Mouse (Mus musculus) heart, embryonic 15.5 days (tissue): Measurements from ENCODE around the gene Fbxo11. TPM values are rescaled to one million over a fixed set of nuclear protein-coding genes. Genes with fewer than 3 reads are reported as not detected.
"Not testable (repeated sequence)": the region's sequence is repeated elsewhere in the genome, so short reads cannot be mapped to it uniquely, and the experiment has no call there.

Source experiments
- ATAC-seq: fragments of 200-750 bp; cut with Nextera tagmentation; replicated peaks from 2 replicates; pipeline ENCODE4 v1.8.0; 2017; ENCODE audit warnings: low read depth, moderate TSS enrichment; ENCODE audit not compliant: insufficient number of reproducible peaks, insufficient read depth, low FRiP score
- H3K27ac ChIP-seq: fragments of 300-500 bp; sonication (generic); 2 replicates; pipeline ENCODE4 v1.5.1; 2015; ENCODE audit warnings: mild to moderate bottlenecking, inconsistent platforms
- H3K27me3 ChIP-seq: fragments of 300-500 bp; sonication (generic); 2 replicates; pipeline ENCODE4 v1.6.1; 2015; ENCODE audit warnings: inconsistent platforms
- H3K36me3 ChIP-seq: fragments of 300-500 bp; sonication (generic); 2 replicates; pipeline ENCODE4 v1.6.1; 2015; ENCODE audit warnings: mild to moderate bottlenecking, inconsistent platforms
- H3K4me1 ChIP-seq: fragments of 300-500 bp; sonication (generic); replicated peaks from 2 replicates; pipeline ENCODE4 v1.6.1; 2015; ENCODE audit warnings: inconsistent platforms
- H3K4me2 ChIP-seq: fragments of 300-500 bp; sonication (generic); 2 replicates; pipeline ENCODE4 v1.6.1; 2015; ENCODE audit warnings: inconsistent platforms, mild to moderate bottlenecking, moderate library complexity
- H3K4me3 ChIP-seq: fragments of 300-500 bp; sonication (generic); 2 replicates; pipeline ENCODE4 v1.5.1; 2015; ENCODE audit warnings: mild to moderate bottlenecking, inconsistent platforms
- H3K9ac ChIP-seq: fragments of 300-500 bp; sonication (generic); 2 replicates; pipeline ENCODE4 v1.6.1; 2015; ENCODE audit warnings: mild to moderate bottlenecking, inconsistent platforms
- H3K9me3 ChIP-seq: fragments of 300-500 bp; sonication (generic); replicated peaks from 2 replicates; pipeline ENCODE4 v1.6.1; 2016; ENCODE audit warnings: inconsistent platforms
- WGBS: fragments of 180-500 bp; shearing (Covaris S2); methylation state at CpG from one replicate; pipeline ENCODE4 v1.1.7; 2015; ENCODE audit warnings: mixed read lengths; 5-methylcytosine and 5-hydroxymethylcytosine counted together
- polyA plus RNA-seq: library from polyadenylated mRNA; unstranded; fragments of >200 nt; fragmentation: Nextera tagmentation; extraction: Ambion mirVana; gene quantifications from 2 replicates; pipeline ENCODE4 v1.2.1, GENCODE M21; 2015

Gene Fbxo11
- polyA plus RNA-seq, 1 experiment from 2014 or later: 11.3 TPM

GRCm38 (mm10) chr17:88042099-88043086, 22.7 kb downstream of the Fbxo11 start:
- Histone ChIP-seq H3K4me3 (no peak overlapping the region), H3K4me1 (peaks cover 15% of the 10 kb centered on the region), H3K9me3 (no peaks in the 10 kb centered on the region), H3K27me3 (no peaks in the 10 kb centered on the region), H3K4me2 (no peak overlapping the region), H3K36me3 (no peaks in the 10 kb centered on the region), H3K27ac (no peak overlapping the region), H3K9ac (no peak overlapping the region)
- WGBS: 52% methylated on average over 12 of the region's 12 CpGs
- ATAC-seq: peak; percentile 69; the same call in 1 of the 2 replicates

- no peak overlapping the region for H3K4me3 ChIP-seq
- H3K36me3 ChIP-seq: no peaks in the 10 kb centered on the region
- no peak overlapping the region for H3K4me2 ChIP-seq
- ATAC-seq: no peak
- H3K27ac ChIP-seq: no peak overlapping the region
- 62% methylated on average over 5 of the region's 5 CpGs for whole genome bisulfite sequencing
- no peaks in the 10 kb centered on the region for H3K9me3 ChIP-seq
- peaks cover 15% of the 10 kb centered on the region for H3K4me1 ChIP-seq
- no peak overlapping the region for H3K9ac ChIP-seq
- H3K27me3 ChIP-seq: no peaks in the 10 kb centered on the region
Observed at GRCm38 (mm10) chr17:88040810-88041209, 24.3 kb downstream of the Fbxo11 start.

GRCm38 (mm10) chr17:88034418-88034817, 30.7 kb downstream of the Fbxo11 start:
- H3K4me2 ChIP-seq: no peak overlapping the region
- no peak for ATAC-seq
- no peak overlapping the region for H3K4me3 ChIP-seq
- no peaks in the 10 kb centered on the region for H3K27me3 ChIP-seq
- peaks cover 4% of the 10 kb centered on the region for H3K4me1 ChIP-seq
- WGBS: 78% methylated on average over 4 of the region's 4 CpGs
- no peaks in the 10 kb centered on the region for H3K9me3 ChIP-seq
- no peak overlapping the region for H3K9ac ChIP-seq
- H3K36me3 ChIP-seq: no peaks in the 10 kb centered on the region
- H3K27ac ChIP-seq: no peak overlapping the region

GRCm38 (mm10) chr17:88031755-88032154, 33.3 kb downstream of the Fbxo11 start:
- Histone ChIP-seq H3K4me1 (peaks cover 4% of the 10 kb centered on the region), H3K36me3 (no peaks in the 10 kb centered on the region), H3K9ac (no peak overlapping the region), H3K27me3 (no peaks in the 10 kb centered on the region), H3K4me3 (no peak overlapping the region), H3K27ac (no peak overlapping the region), H3K4me2 (no peak overlapping the region), H3K9me3 (no peaks in the 10 kb centered on the region)
- 77% methylated on average over 5 of the region's 5 CpGs for WGBS
- no peak for ATAC-seq

GRCm38 (mm10) chr17:88029194-88029970, 35.7 kb downstream of the Fbxo11 start:
- H3K4me3 ChIP-seq: no peak overlapping the region
- ATAC-seq: no peak
- WGBS: 79% methylated on average over 17 of the region's 17 CpGs
- no peak overlapping the region for H3K27ac ChIP-seq
- H3K4me1 ChIP-seq: peaks cover 6% of the 10 kb centered on the region
- H3K36me3 ChIP-seq: no peaks in the 10 kb centered on the region
- H3K9ac ChIP-seq: no peak overlapping the region
- no peaks in the 10 kb centered on the region for H3K9me3 ChIP-seq
- H3K4me2 ChIP-seq: no peak overlapping the region
- H3K27me3 ChIP-seq: no peaks in the 10 kb centered on the region

- Histone ChIP-seq H3K4me3 (no peak overlapping the region), H3K27me3 (no peaks in the 10 kb centered on the region), H3K4me1 (peaks cover 8% of the 10 kb centered on the region; the same call in 1 of the 2 replicates), H3K36me3 (no peaks in the 10 kb centered on the region), H3K27ac (no peak overlapping the region), H3K9ac (no peak overlapping the region), H3K4me2 (no peak overlapping the region), H3K9me3 (no peaks in the 10 kb centered on the region)
- no peak for ATAC-seq
- WGBS: 39% methylated on average over 4 of the region's 4 CpGs
Observed at GRCm38 (mm10) chr17:88025227-88025626, 39.9 kb downstream of the Fbxo11 start.

GRCm38 (mm10) chr17:88023924-88024323, 41.2 kb downstream of the Fbxo11 start:
- Histone ChIP-seq H3K4me3 (no peak overlapping the region), H3K4me1 (0 out of 2 replicates have a peak, but pooled peaks cover 4% of the 10 kb centered on the region), H3K36me3 (no peaks in the 10 kb centered on the region), H3K9me3 (no peaks in the 10 kb centered on the region), H3K27me3 (no peaks in the 10 kb centered on the region), H3K27ac (no peak overlapping the region), H3K4me2 (no peak overlapping the region), H3K9ac (no peak overlapping the region)
- 86% methylated on average over 1 of the region's 1 CpGs for WGBS
- ATAC-seq: no peak

- H3K27me3 ChIP-seq, H3K27ac ChIP-seq, H3K4me2 ChIP-seq, H3K4me1 ChIP-seq, H3K9ac ChIP-seq, H3K9me3 ChIP-seq, ATAC-seq, H3K4me3 ChIP-seq: not testable (repeated sequence)
- WGBS: 87% methylated on average over 8 of the region's 8 CpGs
- peaks cover 41% of the 10 kb centered on the region for H3K36me3 ChIP-seq
Observed at GRCm38 (mm10) chr17:88016027-88016426, 49.1 kb downstream of the Fbxo11 start.

GRCm38 (mm10) chr17:88014456-88014855, 50.6 kb downstream of the Fbxo11 start:
- no peak for ATAC-seq
- no peak overlapping the region for H3K27ac ChIP-seq
- H3K4me1 ChIP-seq: no peaks in the 10 kb centered on the region; the same call in 1 of the 2 replicates
- H3K27me3 ChIP-seq: no peaks in the 10 kb centered on the region
- H3K9me3 ChIP-seq: no peaks in the 10 kb centered on the region
- H3K4me3 ChIP-seq: no peak overlapping the region
- no peak overlapping the region for H3K9ac ChIP-seq
- no peak overlapping the region for H3K4me2 ChIP-seq
- 93% methylated on average over 1 of the region's 1 CpGs for WGBS
- peaks cover 54% of the 10 kb centered on the region for H3K36me3 ChIP-seq

GRCm38 (mm10) chr17:88006956-88007355, 58.1 kb downstream of the Fbxo11 start:
- Histone ChIP-seq H3K27ac (no peak overlapping the region), H3K4me1 (no peaks in the 10 kb centered on the region), H3K9me3 (no peaks in the 10 kb centered on the region), H3K4me3 (no peak overlapping the region), H3K27me3 (no peaks in the 10 kb centered on the region), H3K4me2 (no peak overlapping the region), H3K9ac (no peak overlapping the region), H3K36me3 (peaks cover 70% of the 10 kb centered on the region)
- 83% methylated on average over 8 of the region's 8 CpGs for WGBS
- ATAC-seq: no peak

GRCm38 (mm10) chr17:88004892-88005291, 60.2 kb downstream of the Fbxo11 start:
- H3K4me1 ChIP-seq: no peaks in the 10 kb centered on the region
- no peaks in the 10 kb centered on the region for H3K27me3 ChIP-seq
- no peak overlapping the region for H3K27ac ChIP-seq
- H3K4me3 ChIP-seq: no peak overlapping the region
- no peak overlapping the region for H3K4me2 ChIP-seq
- H3K9ac ChIP-seq: no peak overlapping the region
- 79% methylated on average over 1 of the region's 1 CpGs for WGBS
- no peaks in the 10 kb centered on the region for H3K9me3 ChIP-seq
- ATAC-seq: no peak
- H3K36me3 ChIP-seq: peaks cover 64% of the 10 kb centered on the region
